Mouse (Mus musculus): ENCODE results near the gene Slc17a7. TPM values are rescaled to one million over a fixed set of nuclear protein-coding genes. Genes with fewer than 3 reads are reported as not detected.

Slc17a7 gene
- polyA plus RNA-seq, 1 experiment = 3.6 TPM

DNA sequence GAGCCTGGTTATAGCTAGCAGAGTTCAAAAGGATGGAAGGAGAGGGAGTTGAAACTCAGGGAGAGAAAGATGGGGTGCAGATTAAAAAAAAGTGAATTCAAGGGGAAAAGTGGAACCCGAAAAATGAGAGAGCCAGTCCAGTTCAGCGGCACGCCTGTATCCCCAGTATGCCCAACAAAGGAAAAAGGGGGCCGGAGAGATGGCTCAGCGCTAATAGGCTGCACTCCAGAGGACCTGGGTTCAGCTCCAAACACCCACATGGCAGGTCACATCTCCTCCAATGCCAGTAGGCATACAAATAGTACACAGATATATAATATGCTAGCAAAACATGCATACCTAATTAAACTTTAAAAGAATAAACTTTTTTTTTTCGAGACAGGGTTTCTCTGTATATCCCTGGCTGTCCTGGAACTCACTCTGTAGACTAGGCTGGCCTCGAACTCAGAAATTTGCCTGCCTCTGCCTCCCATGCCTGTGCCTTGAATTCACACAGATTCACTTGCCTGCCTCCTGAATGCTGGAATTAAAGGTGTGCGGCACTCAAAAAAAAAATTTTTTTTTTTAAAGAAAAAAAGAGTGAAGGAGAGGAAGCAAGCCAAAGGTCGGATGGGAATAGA is 643 bp upstream of the Slc17a7 start:
- H3K27me3 ChIP-seq (ENCODE audit: control insufficient read depth, insufficient read depth, insufficient read length) = peaks cover 46% of the 10 kb centered on the region
- no peaks in the 10 kb centered on the region for H3K79me2 ChIP-seq (ENCODE audit: control insufficient read depth, insufficient read depth)
- no peak overlapping the region for H3ac ChIP-seq (ENCODE audit: control insufficient read depth, insufficient read length)
- TF ChIP-seq TCF3 (IDR thresholded peaks at IDR 0.05; ENCODE audit: insufficient read length, low read depth) (no peak), E2F4 (IDR thresholded peaks at IDR 0.05; ENCODE audit: insufficient read depth) (no peak), TCF12 (IDR thresholded peaks at IDR 0.05; ENCODE audit: insufficient read depth, poor library complexity, severe bottlenecking) (no peak), MYOG (IDR thresholded peaks at IDR 0.05; ENCODE audit: control insufficient read depth in 1 of 3, insufficient read depth in 1 of 3, insufficient read length in 2 of 3, low read depth in 2 of 3) (no peak), MAX (IDR thresholded peaks at IDR 0.05; ENCODE audit: low read depth) (no peak), POLR2A (IDR thresholded peaks at IDR 0.05; ENCODE audit: insufficient read length, low read depth) (no peak), CEBPB (IDR thresholded peaks at IDR 0.05; ENCODE audit: insufficient read depth, poor library complexity, severe bottlenecking) (no peak), USF1 (IDR thresholded peaks at IDR 0.05; ENCODE audit: low read depth) (no peak), MYOD1 (IDR thresholded peaks at IDR 0.05; ENCODE audit: control insufficient read depth in 1 of 3, insufficient read length in 2 of 3, low read depth in 2 of 3) (no peak), POLR2AphosphoS2 (IDR thresholded peaks at IDR 0.05; ENCODE audit: insufficient read length, low read depth) (no peak), SRF (IDR thresholded peaks at IDR 0.05; ENCODE audit: control insufficient read depth, insufficient read length, low read depth) (no peak), REST (IDR thresholded peaks at IDR 0.05; ENCODE audit: insufficient read depth, insufficient read length) (no peak)
- H3K36me3 ChIP-seq (ENCODE audit: control insufficient read depth, insufficient read depth) = no peaks in the 10 kb centered on the region
- no peak overlapping the region for H3K4me2 ChIP-seq (ENCODE audit: low read depth)
- no peak overlapping the region for H3K4me3 ChIP-seq

DNA sequence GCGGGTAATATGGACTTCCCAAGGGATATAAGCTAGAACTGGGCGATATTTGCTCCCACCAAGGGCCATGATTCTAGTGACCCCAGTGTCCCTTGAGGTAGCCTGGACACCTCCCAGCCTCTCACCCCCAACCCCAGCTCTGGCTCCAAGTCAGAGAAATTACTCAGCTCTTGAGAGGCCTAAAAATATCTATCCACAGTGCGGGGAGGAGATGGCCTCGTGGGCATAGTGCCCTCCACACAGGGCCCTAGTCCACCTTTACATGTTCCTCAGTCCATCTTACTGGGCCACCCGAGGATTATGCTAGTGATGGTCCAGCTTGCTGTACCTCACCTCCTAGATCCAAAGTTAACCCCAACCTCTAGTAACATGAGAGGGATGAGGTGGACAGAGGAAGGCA is 1.1 kb downstream of the Slc17a7 start:
- H3K4me2 ChIP-seq (ENCODE audit: low read depth) = no peak overlapping the region
- H3K27me3 ChIP-seq (ENCODE audit: control insufficient read depth, insufficient read depth, insufficient read length) = peaks cover 55% of the 10 kb centered on the region
- H3K79me2 ChIP-seq (ENCODE audit: control insufficient read depth, insufficient read depth) = no peaks in the 10 kb centered on the region
- H3ac ChIP-seq (ENCODE audit: control insufficient read depth, insufficient read length) = no peak overlapping the region
- no peak for TF ChIP-seq POLR2AphosphoS2 (IDR thresholded peaks at IDR 0.05; ENCODE audit: insufficient read length, low read depth)
- TF ChIP-seq E2F4 (IDR thresholded peaks at IDR 0.05; ENCODE audit: insufficient read depth) = no peak
- TF ChIP-seq POLR2A (IDR thresholded peaks at IDR 0.05; ENCODE audit: insufficient read length, low read depth) = no peak
- TF ChIP-seq MAX (IDR thresholded peaks at IDR 0.05; ENCODE audit: low read depth) = no peak
- no peak for TF ChIP-seq CEBPB (IDR thresholded peaks at IDR 0.05; ENCODE audit: insufficient read depth, poor library complexity, severe bottlenecking)
- no peak for TF ChIP-seq MYOD1 (IDR thresholded peaks at IDR 0.05; ENCODE audit: control insufficient read depth in 1 of 3, insufficient read length in 2 of 3, low read depth in 2 of 3)
- no peak for TF ChIP-seq USF1 (IDR thresholded peaks at IDR 0.05; ENCODE audit: low read depth)
- no peak for TF ChIP-seq MYOG (IDR thresholded peaks at IDR 0.05; ENCODE audit: control insufficient read depth in 1 of 3, insufficient read depth in 1 of 3, insufficient read length in 2 of 3, low read depth in 2 of 3)
- TF ChIP-seq SRF (IDR thresholded peaks at IDR 0.05; ENCODE audit: control insufficient read depth, insufficient read length, low read depth) = no peak
- no peak for TF ChIP-seq TCF12 (IDR thresholded peaks at IDR 0.05; ENCODE audit: insufficient read depth, poor library complexity, severe bottlenecking)
- TF ChIP-seq TCF3 (IDR thresholded peaks at IDR 0.05; ENCODE audit: insufficient read length, low read depth) = no peak
- no peak for TF ChIP-seq REST (IDR thresholded peaks at IDR 0.05; ENCODE audit: insufficient read depth, insufficient read length)
- H3K36me3 ChIP-seq (ENCODE audit: control insufficient read depth, insufficient read depth) = no peaks in the 10 kb centered on the region
- H3K4me3 ChIP-seq = no peak overlapping the region

DNA sequence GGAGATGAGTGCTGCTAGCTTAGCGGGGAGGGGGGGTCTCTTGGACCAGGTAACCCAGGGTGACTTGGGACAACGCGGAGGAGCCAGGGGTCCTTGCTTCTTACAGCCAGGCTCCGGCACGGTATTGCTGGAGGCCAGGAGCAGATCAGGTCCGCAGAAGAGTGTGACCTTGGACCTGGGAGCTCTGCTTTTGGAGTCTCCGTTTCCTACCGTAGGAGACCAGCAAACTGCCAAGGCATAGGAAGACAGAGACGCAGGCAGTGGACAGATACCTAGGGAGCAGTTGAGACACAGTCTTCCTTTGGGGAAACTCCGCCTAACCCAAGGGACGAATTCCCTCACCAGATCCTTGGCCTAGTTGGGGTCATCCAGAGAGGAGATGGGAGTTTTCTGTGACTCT is 2.0 kb downstream of the Slc17a7 start:
- no peak for TF ChIP-seq USF1 (IDR thresholded peaks at IDR 0.05; ENCODE audit: low read depth)
- TF ChIP-seq MYOG (IDR thresholded peaks at IDR 0.05; ENCODE audit: control insufficient read depth in 1 of 3, insufficient read depth in 1 of 3, insufficient read length in 2 of 3, low read depth in 2 of 3) = no peak
- TF ChIP-seq POLR2AphosphoS2 (IDR thresholded peaks at IDR 0.05; ENCODE audit: insufficient read length, low read depth) = no peak
- no peak for TF ChIP-seq REST (IDR thresholded peaks at IDR 0.05; ENCODE audit: insufficient read depth, insufficient read length)
- no peak for TF ChIP-seq POLR2A (IDR thresholded peaks at IDR 0.05; ENCODE audit: insufficient read length, low read depth)
- TF ChIP-seq CEBPB (IDR thresholded peaks at IDR 0.05; ENCODE audit: insufficient read depth, poor library complexity, severe bottlenecking) = no peak
- Histone ChIP-seq H3ac (ENCODE audit: control insufficient read depth, insufficient read length) (no peak overlapping the region), H3K4me3 (no peak overlapping the region), H3K27me3 (ENCODE audit: control insufficient read depth, insufficient read depth, insufficient read length) (peaks cover 57% of the 10 kb centered on the region), H3K36me3 (ENCODE audit: control insufficient read depth, insufficient read depth) (no peaks in the 10 kb centered on the region), H3K79me2 (ENCODE audit: control insufficient read depth, insufficient read depth) (no peaks in the 10 kb centered on the region), H3K4me2 (ENCODE audit: low read depth) (no peak overlapping the region)

DNA sequence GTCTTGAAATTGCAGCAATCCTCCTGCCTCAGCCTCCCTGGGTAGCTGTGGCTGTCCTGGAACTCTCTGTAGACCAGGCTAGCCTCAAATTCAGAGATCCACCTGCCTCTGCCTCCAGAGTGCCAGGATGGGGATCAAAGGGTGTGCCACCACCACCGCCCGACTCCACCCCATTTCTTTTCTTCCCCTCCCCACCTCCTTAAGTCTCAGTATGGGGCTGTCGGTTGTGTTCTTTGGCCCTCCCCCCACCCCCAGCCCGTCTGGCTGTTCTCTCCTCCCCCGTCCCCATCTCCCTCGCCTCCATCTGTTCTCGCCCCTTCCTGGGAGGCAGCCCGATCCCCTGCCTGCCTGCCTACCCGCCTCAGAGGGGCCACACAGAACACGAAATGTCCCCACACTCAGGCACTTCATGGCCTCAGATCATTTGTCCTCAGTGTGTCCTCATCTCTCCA is 3.2 kb downstream of the Slc17a7 start:
- H3K27me3 ChIP-seq (ENCODE audit: control insufficient read depth, insufficient read depth, insufficient read length) = peaks cover 59% of the 10 kb centered on the region
- no peaks in the 10 kb centered on the region for H3K79me2 ChIP-seq (ENCODE audit: control insufficient read depth, insufficient read depth)
- no peak overlapping the region for H3K4me3 ChIP-seq
- H3ac ChIP-seq (ENCODE audit: control insufficient read depth, insufficient read length) = no peak overlapping the region
- no peaks in the 10 kb centered on the region for H3K36me3 ChIP-seq (ENCODE audit: control insufficient read depth, insufficient read depth)
- no peak for TF ChIP-seq CEBPB (IDR thresholded peaks at IDR 0.05; ENCODE audit: insufficient read depth, poor library complexity, severe bottlenecking)
- no peak for TF ChIP-seq MAX (IDR thresholded peaks at IDR 0.05; ENCODE audit: low read depth)
- TF ChIP-seq TCF3 (IDR thresholded peaks at IDR 0.05; ENCODE audit: insufficient read length, low read depth) = no peak
- TF ChIP-seq REST (IDR thresholded peaks at IDR 0.05; ENCODE audit: insufficient read depth, insufficient read length) = no peak
- no peak for TF ChIP-seq MYOG (IDR thresholded peaks at IDR 0.05; ENCODE audit: control insufficient read depth in 1 of 3, insufficient read depth in 1 of 3, insufficient read length in 2 of 3, low read depth in 2 of 3)
- TF ChIP-seq POLR2AphosphoS2 (IDR thresholded peaks at IDR 0.05; ENCODE audit: insufficient read length, low read depth) = no peak
- no peak for TF ChIP-seq TCF12 (IDR thresholded peaks at IDR 0.05; ENCODE audit: insufficient read depth, poor library complexity, severe bottlenecking)
- TF ChIP-seq USF1 (IDR thresholded peaks at IDR 0.05; ENCODE audit: low read depth) = no peak
- TF ChIP-seq SRF (IDR thresholded peaks at IDR 0.05; ENCODE audit: control insufficient read depth, insufficient read length, low read depth) = no peak
- no peak for TF ChIP-seq MYOD1 (IDR thresholded peaks at IDR 0.05; ENCODE audit: control insufficient read depth in 1 of 3, insufficient read length in 2 of 3, low read depth in 2 of 3)
- no peak overlapping the region for H3K4me2 ChIP-seq (ENCODE audit: low read depth)

Data from myocyte (in vitro differentiated cells).